Mouse (Mus musculus) MN1 (cell line): ENCODE data around the gene Theg.

Source experiments
- DNase-seq: peaks from one replicate; pipeline ENCODE4 v3.0.0-alpha.2; 2016; ENCODE audit warnings: low spot score

The Theg gene

GRCm38 (mm10) chr10:79594111-79594510 is 7.0 kb upstream of the Theg start:
- DNase-seq, result no peak

GRCm38 (mm10) chr10:79590702-79591101 is 3.6 kb upstream of the Theg start:
- DNase-seq, result no peak

GRCm38 (mm10) chr10:79587752-79588126 is 608 bp upstream of the Theg start:
- no peak for DNase-seq

- DNase-seq, result no peak
Measured at GRCm38 (mm10) chr10:79586243-79586642, 888 bp downstream of the Theg start.

- DNase-seq, result no peak
Measured at GRCm38 (mm10) chr10:79585723-79586122, 1.4 kb downstream of the Theg start.

- no peak for DNase-seq
Measured at GRCm38 (mm10) chr10:79585136-79585535, 2.0 kb downstream of the Theg start.

GRCm38 (mm10) chr10:79584426-79584825 is 2.7 kb downstream of the Theg start:
- no peak for DNase-seq

- DNase-seq, result no peak
Measured at GRCm38 (mm10) chr10:79584021-79584420, 3.1 kb downstream of the Theg start.

- DNase-seq, result no peak
Measured at GRCm38 (mm10) chr10:79581501-79581900, 5.6 kb downstream of the Theg start.

GRCm38 (mm10) chr10:79580811-79581210 is 6.3 kb downstream of the Theg start:
- DNase-seq, result no peak

- no peak for DNase-seq
Measured at GRCm38 (mm10) chr10:79580356-79580755, 6.8 kb downstream of the Theg start.

- no peak for DNase-seq
Measured at GRCm38 (mm10) chr10:79579781-79580180, 7.3 kb downstream of the Theg start.

GRCm38 (mm10) chr10:79578891-79579290 is 8.2 kb downstream of the Theg start:
- DNase-seq, result no peak

GRCm38 (mm10) chr10:79578276-79578675 is 8.9 kb downstream of the Theg start:
- DNase-seq, result no peak

GRCm38 (mm10) chr10:79577376-79577775 is 9.8 kb downstream of the Theg start:
- DNase-seq, result no peak

- no peak for DNase-seq
Measured at GRCm38 (mm10) chr10:79575754-79576153, 11.4 kb downstream of the Theg start.

- DNase-seq, result no peak
Measured at GRCm38 (mm10) chr10:79574796-79575195, 12.3 kb downstream of the Theg start.

- DNase-seq, result no peak
Measured at GRCm38 (mm10) chr10:79574350-79574749, 12.8 kb downstream of the Theg start.

GRCm38 (mm10) chr10:79573611-79574010 is 13.5 kb downstream of the Theg start:
- DNase-seq, result no peak

- no peak for DNase-seq
Measured at GRCm38 (mm10) chr10:79571314-79571713, 15.8 kb downstream of the Theg start.

- no peak for DNase-seq
Measured at GRCm38 (mm10) chr10:79569921-79570320, 17.2 kb downstream of the Theg start.

GRCm38 (mm10) chr10:79559716-79560115 is 27.4 kb downstream of the Theg start:
- DNase-seq, result no peak

- no peak for DNase-seq
Measured at GRCm38 (mm10) chr10:79557496-79557895, 29.6 kb downstream of the Theg start.

GRCm38 (mm10) chr10:79556951-79557350 is 30.2 kb downstream of the Theg start:
- DNase-seq, result no peak

- no peak for DNase-seq
Measured at GRCm38 (mm10) chr10:79555238-79555724, 31.9 kb downstream of the Theg start.
